ENCODE assay signal across 32 mouse cellular contexts in genomic region chr15:93381337-93381736, GRCm38 (mm10).
"Had no signal": no experiment of that assay in that cellular context is flagged by ENCODE, and none has a peak within 500 bp of the region (broad histone marks: within the 10 kb centered on the region; RNA-seq: fewer than 3 reads in every experiment).

No protein-coding gene starts in this region.

- H3K27ac ChIP-seq: heart, embryonic 13.5 days; heart, embryonic 15.5 days; hindbrain, embryonic 10.5 days; hindbrain, embryonic 12.5 days; hindbrain, embryonic 13.5 days; hindbrain, embryonic 14.5 days; hindbrain, embryonic 15.5 days; hindbrain, postnatal 0 days; intestine, embryonic 15.5 days; kidney, embryonic 15.5 days; kidney, postnatal 0 days; layer of hippocampus, adult 2 months; left cerebral cortex, adult 2 months had no signal

- H3K9ac ChIP-seq: heart, embryonic 13.5 days; heart, embryonic 15.5 days; hindbrain, embryonic 12.5 days; hindbrain, embryonic 13.5 days; hindbrain, embryonic 14.5 days; hindbrain, embryonic 15.5 days; intestine, embryonic 15.5 days; kidney, embryonic 15.5 days had no signal

- H3K4me2 ChIP-seq: heart, embryonic 11.5 days; heart, embryonic 13.5 days; heart, embryonic 15.5 days; hindbrain, embryonic 12.5 days; hindbrain, embryonic 13.5 days; hindbrain, embryonic 14.5 days; hindbrain, embryonic 15.5 days; intestine, embryonic 15.5 days; kidney, embryonic 15.5 days had no signal

- H3K27me3 ChIP-seq: heart, embryonic 13.5 days; heart, embryonic 15.5 days; hindbrain, embryonic 12.5 days; hindbrain, embryonic 13.5 days; hindbrain, embryonic 15.5 days; intestine, embryonic 15.5 days; kidney, embryonic 15.5 days had no signal

- ATAC-seq: hindbrain, embryonic 16.5 days; hindbrain, postnatal 0 days; inflammation-experienced regulatory T-cells, adult 6 months; intestine, embryonic 15.5 days; intestine, embryonic 16.5 days; intestine, postnatal 0 days had no signal

- DNase-seq: heart, postnatal 10 days; heart, postnatal 14 days; heart, postnatal 4 days; kidney, adult 11 months; kidney, adult 18-20 months; kidney, adult 2 months; kidney, adult 9 months; kidney, postnatal 10 days; kidney, postnatal 14 days; kidney, postnatal 25 days; kidney, postnatal 36 days; kidney, postnatal 4 days; layer of hippocampus, adult 9-11 months; layer of hippocampus, postnatal 36 days had no signal

- H3K9me3 ChIP-seq: heart, embryonic 15.5 days; hindbrain, embryonic 10.5 days; hindbrain, embryonic 12.5 days; hindbrain, embryonic 13.5 days; hindbrain, embryonic 15.5 days; intestine, embryonic 15.5 days; kidney, embryonic 15.5 days had no signal

- H3K4me1 ChIP-seq: heart, embryonic 13.5 days; heart, embryonic 15.5 days; hindbrain, embryonic 10.5 days; hindbrain, embryonic 12.5 days; hindbrain, embryonic 13.5 days; hindbrain, embryonic 15.5 days; intestine, embryonic 15.5 days; kidney, embryonic 15.5 days had no signal

- H3K4me3 ChIP-seq: heart, embryonic 13.5 days; heart, embryonic 15.5 days; hindbrain, embryonic 10.5 days; hindbrain, embryonic 12.5 days; hindbrain, embryonic 13.5 days; hindbrain, embryonic 15.5 days; intestine, embryonic 15.5 days; kidney, embryonic 15.5 days; layer of hippocampus, adult 2 months; left cerebral cortex, adult 2 months had no signal
